Mouse (Mus musculus) mouse trophoblast stem cell (cell line): ENCODE results near the gene Atxn10.

Experiments used
- in situ Hi-C, 2 experiments: fragments of 300-500 bp; cut with MseI, MboI; formaldehyde crosslinking; loops; 2 replicates in 1 of 2; 3 replicates in 1 of 2; pipeline ENCODE4 v1.15.1; 2025

Atxn10 gene

DNA sequence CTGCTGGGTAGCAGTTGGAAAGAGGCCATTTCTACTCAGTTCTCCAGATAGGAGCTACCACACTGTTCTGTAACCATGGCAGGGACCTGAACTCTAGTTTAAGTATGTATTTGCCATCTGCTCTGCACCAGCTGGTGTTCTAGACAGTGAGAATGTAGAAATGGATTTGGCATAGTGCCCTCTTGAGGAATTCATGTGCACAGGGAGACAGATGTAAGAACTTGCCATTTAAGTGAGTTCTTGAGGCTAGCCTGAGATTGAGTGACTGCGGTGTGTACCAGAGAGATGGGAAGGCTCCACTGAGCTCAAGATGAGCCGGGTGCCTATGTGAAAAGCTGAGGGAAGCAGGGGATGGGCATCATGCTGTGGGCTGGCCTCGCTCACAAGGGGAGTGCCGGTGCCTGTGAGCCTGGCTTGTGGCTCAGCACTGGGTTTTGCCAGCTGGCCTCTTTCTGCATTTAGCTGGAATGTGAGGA, 67.2 kb downstream of the Atxn10 start:
- in situ Hi-C loops, result no loop called here

GRCm38 (mm10) chr15:85404739-85405138, 68.7 kb downstream of the Atxn10 start:
- in situ Hi-C loops, result no loop called here

GRCm38 (mm10) chr15:85405567-85405966, 69.5 kb downstream of the Atxn10 start:
- in situ Hi-C loops, result no loop called here

- in situ Hi-C loops, result no loop called here
These were observed 70.8 kb downstream of the Atxn10 start for GRCm38 (mm10) chr15:85406846-85407245.

DNA sequence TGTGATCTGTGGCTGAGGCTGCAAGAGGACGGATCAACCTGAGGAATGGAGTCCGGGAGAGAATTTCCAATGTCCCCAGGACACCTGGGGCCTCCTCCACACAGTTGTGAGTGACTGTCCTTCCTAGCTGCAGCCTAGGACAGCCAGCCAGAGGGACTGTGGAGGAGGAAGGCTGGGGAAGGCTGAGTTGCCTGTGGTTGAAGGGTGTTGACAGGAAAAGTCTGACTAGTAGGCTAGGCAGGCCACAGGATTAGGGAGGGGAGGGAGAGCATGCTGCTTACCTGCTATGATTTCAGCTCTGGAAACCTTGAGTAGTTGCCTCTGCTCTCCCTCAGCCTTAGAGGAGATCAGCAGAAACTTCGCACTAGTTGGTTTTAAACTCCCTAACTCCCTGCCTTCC, 71.3 kb downstream of the Atxn10 start:
- in situ Hi-C loops, result no loop called here

DNA sequence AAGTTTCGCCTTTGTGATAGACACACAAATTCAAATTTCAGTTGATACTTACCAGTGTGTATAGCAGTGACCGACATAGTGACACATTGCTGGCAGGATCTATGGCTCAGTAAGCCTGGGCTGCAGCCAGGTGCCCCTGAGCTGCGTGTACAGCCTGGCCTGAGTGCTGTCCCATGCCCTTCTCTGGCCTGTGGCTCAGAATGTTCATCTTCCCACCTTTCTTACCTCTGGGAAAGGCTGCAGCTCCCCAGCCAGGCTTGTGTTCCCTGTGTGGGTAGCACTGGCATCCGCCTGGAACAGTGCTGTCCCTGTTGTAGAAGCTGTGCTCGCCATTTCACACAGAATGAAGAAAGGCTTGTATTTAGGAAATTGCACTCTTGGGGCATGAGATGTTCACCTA, 72.7 kb downstream of the Atxn10 start:
- in situ Hi-C loops, result no loop called here

GRCm38 (mm10) chr15:85409245-85409783, 73.3 kb downstream of the Atxn10 start:
- in situ Hi-C loops, result no loop called here

DNA sequence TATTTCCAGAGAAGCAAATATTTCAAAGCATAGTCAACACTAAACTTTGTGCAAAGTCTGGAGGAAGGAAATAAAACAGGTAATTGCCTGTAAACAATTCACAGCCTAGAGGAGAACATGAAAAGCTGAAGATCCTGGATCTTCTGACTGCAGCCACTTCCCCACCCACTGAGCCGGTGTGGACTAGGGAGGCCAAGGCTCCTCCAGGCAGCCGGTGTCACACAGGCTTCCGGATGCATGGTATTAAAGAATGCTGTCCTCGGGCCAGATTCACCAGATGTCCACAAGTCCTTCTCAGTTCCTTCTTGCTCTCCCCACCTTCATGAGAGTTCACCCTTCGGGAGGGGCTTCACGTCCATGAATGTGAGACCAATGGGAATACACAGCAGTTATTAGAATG, 73.8 kb downstream of the Atxn10 start:
- in situ Hi-C loops, result no loop called here

- in situ Hi-C loops, result no loop called here
These were observed 78.6 kb downstream of the Atxn10 start for GRCm38 (mm10) chr15:85414620-85415019.

GRCm38 (mm10) chr15:85420686-85421085, 84.6 kb downstream of the Atxn10 start:
- in situ Hi-C loops, result no loop called here

GRCm38 (mm10) chr15:85424197-85424596, 88.2 kb downstream of the Atxn10 start:
- in situ Hi-C loops, result no loop called here

- in situ Hi-C loops, result no loop called here
These were observed 92.1 kb downstream of the Atxn10 start for GRCm38 (mm10) chr15:85428140-85428539.

- in situ Hi-C loops, result no loop called here
These were observed 106.5 kb downstream of the Atxn10 start for GRCm38 (mm10) chr15:85442568-85442967.

DNA sequence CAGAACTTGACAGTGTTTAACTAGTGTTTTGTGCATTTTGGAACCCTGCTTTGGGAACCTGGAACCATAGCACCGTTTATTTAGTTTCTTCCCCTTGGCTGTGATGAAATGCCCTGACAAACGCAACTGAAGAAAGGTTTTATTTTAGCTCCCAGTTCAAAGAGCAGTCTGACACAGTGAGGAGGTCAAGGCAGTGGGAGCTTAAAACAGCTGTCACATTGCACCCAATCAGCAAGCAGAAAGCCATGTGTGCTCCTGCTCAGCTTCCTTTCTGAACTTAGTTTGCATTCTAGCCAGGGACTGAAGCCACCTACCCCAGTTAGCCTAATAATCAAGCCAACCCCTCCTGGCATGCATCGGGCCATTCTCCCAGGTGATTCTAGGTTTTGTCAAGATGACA, 110.6 kb downstream of the Atxn10 start:
- in situ Hi-C loops, result no loop called here

DNA sequence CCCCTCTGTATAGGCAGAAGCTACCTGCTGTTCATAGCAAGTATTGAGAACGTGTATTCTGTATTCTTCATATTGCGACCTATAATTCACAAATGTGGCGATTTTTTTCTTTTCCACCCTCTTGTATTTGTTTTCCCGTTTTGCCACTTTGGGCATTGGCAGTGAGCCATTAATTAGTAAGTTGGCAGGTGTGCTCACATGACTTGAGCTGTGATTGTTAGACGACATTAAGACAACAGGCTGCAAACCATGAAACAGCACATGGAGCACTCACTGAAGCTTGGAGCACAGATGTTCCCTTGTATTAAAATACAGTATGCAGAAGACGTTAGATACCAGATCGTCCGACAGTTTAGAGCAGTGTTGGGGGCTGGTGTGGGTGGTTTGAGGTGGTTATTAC, 120.8 kb downstream of the Atxn10 start:
- in situ Hi-C loops, result no loop called here

DNA sequence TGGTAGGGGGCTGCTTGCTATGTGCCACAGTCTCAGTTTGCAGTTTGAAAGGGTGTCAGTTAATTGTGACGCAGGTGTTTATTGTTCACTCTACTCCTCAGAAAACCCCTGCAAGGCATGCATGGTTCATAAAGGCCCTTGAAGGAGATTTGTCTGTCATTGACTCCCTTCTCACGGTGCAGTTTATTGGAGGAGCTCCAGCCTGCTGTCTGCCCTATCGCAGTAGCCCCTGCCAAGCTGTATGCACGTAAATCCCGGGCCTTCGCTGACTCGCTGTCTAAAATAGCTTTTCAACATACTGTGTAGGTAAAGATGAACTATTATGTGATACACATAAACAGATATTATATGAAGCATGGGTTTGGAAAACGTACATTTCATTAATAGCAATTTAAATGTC, 121.8 kb downstream of the Atxn10 start:
- in situ Hi-C loops, result no loop called here

DNA sequence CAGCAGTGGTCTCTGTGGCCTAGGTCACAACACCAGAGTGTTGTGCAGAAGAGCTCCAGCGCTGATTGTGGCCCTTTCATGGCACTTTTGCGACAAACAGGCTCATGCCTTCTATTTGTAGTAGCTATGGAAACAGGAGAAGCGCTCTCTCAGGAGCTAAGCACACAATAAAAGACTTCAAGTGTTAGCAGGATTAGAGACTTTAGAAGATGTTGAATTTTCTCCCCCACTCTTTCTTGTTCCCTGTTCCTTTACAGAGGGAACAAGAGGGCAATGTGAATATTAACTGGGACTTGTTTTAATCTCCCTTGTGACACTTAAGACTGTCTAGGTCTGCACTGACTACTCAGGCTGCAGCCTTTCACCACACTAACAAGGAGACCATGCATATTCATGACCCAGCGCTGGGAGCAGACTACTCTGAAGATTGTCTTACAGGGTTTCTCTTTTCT, 122.6 kb downstream of the Atxn10 start:
- in situ Hi-C loops, result no loop called here

GRCm38 (mm10) chr15:85461541-85461940, 125.5 kb downstream of the Atxn10 start:
- in situ Hi-C loops, result no loop called here

DNA sequence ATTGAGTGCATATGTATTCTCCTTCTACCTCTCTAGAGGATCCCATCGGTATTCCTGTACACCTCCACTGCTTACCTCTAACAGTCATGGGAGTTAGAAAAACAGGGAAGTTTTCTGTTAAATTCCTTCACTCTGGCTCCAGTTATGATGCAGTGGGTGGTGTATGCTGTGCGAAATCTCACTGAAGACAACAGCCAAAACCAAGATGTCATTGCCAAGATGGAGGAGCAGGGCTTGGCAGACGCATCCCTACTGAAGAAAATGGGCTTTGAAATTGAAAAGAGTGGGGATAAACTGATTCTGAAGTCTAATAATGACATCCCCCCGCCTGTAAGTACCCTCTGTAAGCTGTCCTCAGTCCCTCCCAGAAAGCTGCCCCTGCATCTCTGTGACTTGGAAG, 126.1 kb downstream of the Atxn10 start:
- in situ Hi-C loops, result no loop called here

- in situ Hi-C loops, result no loop called here
These were observed 127.2 kb downstream of the Atxn10 start for GRCm38 (mm10) chr15:85463027-85463790.

DNA sequence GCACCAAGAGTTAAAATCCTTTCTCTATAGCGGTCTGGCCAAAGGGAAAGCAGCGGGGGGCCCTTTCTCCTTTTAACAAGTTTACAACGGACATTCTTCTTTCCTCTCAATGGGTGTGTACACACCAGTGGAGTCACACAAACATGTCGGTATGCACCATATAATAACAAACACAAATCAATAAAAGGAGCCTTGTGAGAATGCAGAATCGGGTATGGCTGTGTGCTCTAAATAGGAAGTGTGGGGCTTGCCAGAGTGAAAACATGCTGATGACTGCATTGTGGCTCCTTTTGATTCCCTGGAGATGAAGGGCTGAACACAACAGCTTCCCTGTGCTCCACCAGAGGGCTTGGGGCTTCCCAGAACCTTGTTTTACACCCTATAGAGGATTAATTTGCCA, 128.1 kb downstream of the Atxn10 start:
- in situ Hi-C loops, result no loop called here

- in situ Hi-C loops, result no loop called here
These were observed 128.9 kb downstream of the Atxn10 start for GRCm38 (mm10) chr15:85464823-85465565.
